Mouse (Mus musculus) midbrain, embryonic 12.5 days (tissue): ENCODE data around the gene Ccl27b. TPM values are rescaled to one million over a fixed set of nuclear protein-coding genes. Genes with fewer than 3 reads are reported as not detected.
A peak's percentile ranks its signal among the peaks of the same experiment; 100 is the strongest.
"Not testable (repeated sequence)": the region's sequence is repeated elsewhere in the genome, so short reads cannot be mapped to it uniquely, and the experiment has no call there.

Experiments used
- ATAC-seq: fragments of 200-750 bp; cut with Nextera tagmentation; 2 replicates; pipeline ENCODE4 v1.8.0; 2017; ENCODE audit warnings: low read depth, moderate TSS enrichment, moderate library complexity; ENCODE audit not compliant: low FRiP score
- H3K27ac ChIP-seq: fragments of 300-500 bp; sonication (generic); replicated peaks from 2 replicates; pipeline ENCODE4 v1.5.1; 2016; ENCODE audit warnings: mild to moderate bottlenecking
- H3K27me3 ChIP-seq: fragments of 300-500 bp; sonication (generic); 2 replicates; pipeline ENCODE4 v1.6.1; 2016; ENCODE audit warnings: mild to moderate bottlenecking
- H3K36me3 ChIP-seq: fragments of 300-500 bp; sonication (generic); 2 replicates; pipeline ENCODE4 v1.6.1; 2016
- H3K4me1 ChIP-seq: fragments of 300-500 bp; sonication (generic); 2 replicates; pipeline ENCODE4 v1.6.1; 2016
- H3K4me2 ChIP-seq: fragments of 300-500 bp; sonication (generic); replicated peaks from 2 replicates; pipeline ENCODE4 v1.6.1; 2016; ENCODE audit warnings: mild to moderate bottlenecking, moderate library complexity
- H3K4me3 ChIP-seq: fragments of 300-500 bp; sonication (generic); 2 replicates; pipeline ENCODE4 v1.5.1; 2016; ENCODE audit warnings: mild to moderate bottlenecking
- H3K9ac ChIP-seq: fragments of 300-500 bp; sonication (generic); replicated peaks from 2 replicates; pipeline ENCODE4 v1.6.1; 2016; ENCODE audit warnings: mild to moderate bottlenecking, moderate library complexity
- H3K9me3 ChIP-seq: fragments of 300-500 bp; sonication (generic); 2 replicates; pipeline ENCODE4 v1.6.1; 2016; ENCODE audit warnings: mild to moderate bottlenecking
- WGBS: fragments of 180-500 bp; shearing (Covaris S2); methylation state at CpG from one replicate; pipeline ENCODE4 v1.1.7; 2016; 5-methylcytosine and 5-hydroxymethylcytosine counted together
- polyA plus RNA-seq: library from polyadenylated mRNA; unstranded; fragments of >200 nt; fragmentation: Nextera tagmentation; extraction: Ambion mirVana; gene quantifications from 2 replicates; pipeline ENCODE4 v1.2.1, GENCODE M21; 2016

Gene Ccl27b
- not detected in 2 replicates for polyA plus RNA-seq

DNA sequence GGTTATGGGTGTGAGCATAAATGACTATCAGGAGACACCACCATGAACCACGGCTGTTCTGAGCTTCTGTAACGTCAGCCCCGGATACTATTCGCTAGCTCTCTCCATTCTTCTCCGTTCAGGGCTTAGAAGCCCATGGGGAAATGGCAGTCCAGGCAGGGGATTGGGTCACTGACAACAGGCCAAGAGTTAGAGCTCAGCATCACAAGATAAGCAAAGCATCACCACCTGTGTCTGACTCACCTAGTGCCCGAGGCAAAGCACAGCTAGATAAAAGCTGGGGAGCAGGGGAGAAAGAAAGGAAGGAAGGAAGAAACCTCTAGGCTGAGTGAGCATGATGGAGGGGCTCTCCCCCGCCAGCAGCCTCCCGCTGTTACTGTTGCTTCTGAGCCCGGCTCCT lies at the start of gene Ccl27b:
Gene Ccl27b (plus strand): TSS at position 301 of the 400 bp plus-strand sequence.
- H3K36me3 ChIP-seq, H3K9me3 ChIP-seq, H3K4me3 ChIP-seq, ATAC-seq, H3K27ac ChIP-seq, H3K4me2 ChIP-seq, H3K27me3 ChIP-seq, H3K9ac ChIP-seq, H3K4me1 ChIP-seq: not testable (repeated sequence)
- WGBS: no CpG with 5 or more reads among the region's 9 CpGs

DNA sequence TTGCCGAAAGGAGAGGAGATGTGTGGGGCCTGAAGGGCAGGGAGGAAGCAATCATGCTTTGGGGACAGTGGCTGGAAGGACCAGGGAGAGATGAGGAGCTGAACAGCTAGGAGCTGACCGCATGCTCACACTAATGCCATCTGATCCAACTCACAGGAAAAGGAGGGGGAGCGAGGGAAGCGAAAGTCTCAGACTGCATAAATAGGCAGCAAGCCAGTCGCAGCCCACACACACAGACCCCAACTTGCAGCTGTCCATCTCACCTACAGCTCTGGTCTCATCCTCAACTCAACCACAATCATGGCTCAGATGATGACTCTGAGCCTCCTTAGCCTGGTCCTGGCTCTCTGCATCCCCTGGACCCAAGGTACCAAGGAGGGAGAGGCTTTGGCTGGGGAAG lies 43.2 kb upstream of the Ccl27b start, which contains the start of gene Gm10591:
Gene Gm10591 (plus strand): TSS at position 301 of the 400 bp plus-strand sequence.
- not testable (repeated sequence) for H3K27ac ChIP-seq, H3K27me3 ChIP-seq, H3K36me3 ChIP-seq, H3K4me2 ChIP-seq, H3K9ac ChIP-seq, H3K4me3 ChIP-seq, ATAC-seq, H3K4me1 ChIP-seq, H3K9me3 ChIP-seq
- no CpG with 5 or more reads among the region's 5 CpGs for WGBS

DNA sequence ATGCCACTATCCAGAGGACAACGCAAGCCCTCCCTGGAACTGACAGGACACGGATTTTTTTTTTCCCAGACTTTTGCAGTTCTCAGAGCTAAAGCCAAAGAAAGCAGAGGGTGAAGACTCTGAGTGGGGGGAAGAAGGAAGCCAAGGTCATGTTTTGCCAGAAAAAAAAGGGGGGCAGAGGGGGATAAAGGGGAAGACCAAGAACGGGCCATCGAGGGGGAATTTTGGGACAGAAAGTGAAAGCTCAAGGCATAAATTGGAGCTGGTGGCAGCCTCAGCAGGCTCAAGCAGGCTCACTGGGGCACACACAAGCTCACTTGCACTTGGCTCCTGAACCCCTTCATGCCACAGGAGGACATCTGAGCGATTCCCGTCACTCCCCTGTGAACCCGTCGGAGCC lies 25.6 kb upstream of the Ccl27b start, which contains the start of gene Gm2564:
Gene Gm2564 (plus strand): TSS at position 301 of the 400 bp plus-strand sequence.
- H3K9ac ChIP-seq, H3K9me3 ChIP-seq, H3K27ac ChIP-seq, H3K36me3 ChIP-seq, ATAC-seq, H3K4me3 ChIP-seq, H3K4me2 ChIP-seq, H3K27me3 ChIP-seq, H3K4me1 ChIP-seq: not testable (repeated sequence)
- no CpG with 5 or more reads among the region's 8 CpGs for whole genome bisulfite sequencing

DNA sequence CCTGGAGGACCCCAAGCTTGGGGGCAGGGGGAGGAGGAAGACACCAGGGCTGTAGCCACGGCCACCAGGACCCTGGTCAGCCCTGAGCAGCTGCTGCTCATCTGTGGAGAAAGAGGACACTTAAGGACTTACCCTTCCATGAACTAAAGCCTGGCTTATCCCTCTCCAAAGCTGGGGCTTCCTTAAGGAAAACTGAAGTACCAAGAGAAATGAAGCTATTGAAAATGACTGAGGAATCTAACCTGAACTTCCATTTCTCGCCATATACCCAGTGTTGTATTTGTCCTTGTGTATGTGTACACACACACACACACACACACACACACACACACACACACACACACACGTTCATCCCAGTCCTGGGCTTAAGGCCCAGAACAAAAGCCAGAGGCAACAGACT lies 6.7 kb downstream of the Ccl27b start, which contains the start of gene Il11ra2:
Gene Il11ra2 (minus strand): TSS at position 101 of the 400 bp plus-strand sequence.
- no CpG with 5 or more reads among the region's 3 CpGs for WGBS

DNA sequence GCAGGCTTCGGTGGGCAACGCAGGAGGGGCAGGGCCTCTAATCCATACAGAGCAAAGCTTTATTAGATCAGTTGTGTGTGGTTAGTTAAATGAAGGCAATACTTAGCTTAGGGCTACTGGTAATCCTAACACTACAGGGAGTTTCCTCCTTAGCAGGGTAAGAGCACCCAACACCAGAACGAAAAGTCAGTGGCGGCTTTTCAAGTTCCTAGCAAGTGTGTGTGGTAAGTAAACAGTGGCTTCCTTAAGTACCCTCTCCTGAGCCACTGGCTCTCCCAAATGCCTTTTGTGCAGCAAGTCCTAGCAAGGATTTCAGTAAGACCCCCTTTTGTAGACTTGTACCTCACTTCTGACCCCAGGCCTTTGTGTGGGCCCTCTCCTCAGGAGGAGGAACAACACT lies 20.4 kb downstream of the Ccl27b start:
- H3K4me1 ChIP-seq, H3K9me3 ChIP-seq, H3K9ac ChIP-seq, H3K27ac ChIP-seq, H3K4me2 ChIP-seq, H3K36me3 ChIP-seq, H3K4me3 ChIP-seq, ATAC-seq, H3K27me3 ChIP-seq: not testable (repeated sequence)
- WGBS: no CpG with 5 or more reads among the region's 4 CpGs

More for the DNA sequence above, 6.7 kb downstream of the Ccl27b start, which contains the start of gene Il11ra2:
- H3K9ac ChIP-seq, H3K4me3 ChIP-seq, H3K27me3 ChIP-seq, ATAC-seq, H3K4me1 ChIP-seq, H3K4me2 ChIP-seq, H3K9me3 ChIP-seq, H3K27ac ChIP-seq, H3K36me3 ChIP-seq: not testable (repeated sequence)

DNA sequence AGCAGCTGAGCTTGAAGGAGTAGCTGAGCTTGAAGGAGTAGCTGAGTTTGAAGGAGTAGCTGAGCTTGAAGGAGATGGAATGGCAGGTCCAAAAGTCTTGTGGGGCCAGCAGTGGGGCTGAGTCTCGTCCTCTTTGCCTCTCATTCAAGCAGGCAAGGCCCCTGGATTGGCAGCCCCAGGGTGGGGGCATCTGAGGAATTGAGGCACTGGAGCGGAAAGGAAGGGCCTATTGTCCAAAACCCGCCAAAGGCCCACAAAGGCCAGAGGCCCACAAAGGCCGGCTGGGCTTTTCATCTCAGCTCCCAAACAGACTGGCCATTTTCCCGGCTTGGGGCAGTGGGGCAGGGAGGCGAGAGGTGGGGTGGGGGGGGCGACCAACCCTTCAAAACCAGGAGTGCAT lies 24.3 kb downstream of the Ccl27b start:
- not testable (repeated sequence) for H3K36me3 ChIP-seq, H3K27me3 ChIP-seq, H3K4me3 ChIP-seq, H3K9me3 ChIP-seq, H3K4me1 ChIP-seq, H3K9ac ChIP-seq, H3K4me2 ChIP-seq, H3K27ac ChIP-seq
- no CpG with 5 or more reads among the region's 7 CpGs for WGBS
- peak; percentile 24; the same call in 1 of the 2 replicates for ATAC-seq

DNA sequence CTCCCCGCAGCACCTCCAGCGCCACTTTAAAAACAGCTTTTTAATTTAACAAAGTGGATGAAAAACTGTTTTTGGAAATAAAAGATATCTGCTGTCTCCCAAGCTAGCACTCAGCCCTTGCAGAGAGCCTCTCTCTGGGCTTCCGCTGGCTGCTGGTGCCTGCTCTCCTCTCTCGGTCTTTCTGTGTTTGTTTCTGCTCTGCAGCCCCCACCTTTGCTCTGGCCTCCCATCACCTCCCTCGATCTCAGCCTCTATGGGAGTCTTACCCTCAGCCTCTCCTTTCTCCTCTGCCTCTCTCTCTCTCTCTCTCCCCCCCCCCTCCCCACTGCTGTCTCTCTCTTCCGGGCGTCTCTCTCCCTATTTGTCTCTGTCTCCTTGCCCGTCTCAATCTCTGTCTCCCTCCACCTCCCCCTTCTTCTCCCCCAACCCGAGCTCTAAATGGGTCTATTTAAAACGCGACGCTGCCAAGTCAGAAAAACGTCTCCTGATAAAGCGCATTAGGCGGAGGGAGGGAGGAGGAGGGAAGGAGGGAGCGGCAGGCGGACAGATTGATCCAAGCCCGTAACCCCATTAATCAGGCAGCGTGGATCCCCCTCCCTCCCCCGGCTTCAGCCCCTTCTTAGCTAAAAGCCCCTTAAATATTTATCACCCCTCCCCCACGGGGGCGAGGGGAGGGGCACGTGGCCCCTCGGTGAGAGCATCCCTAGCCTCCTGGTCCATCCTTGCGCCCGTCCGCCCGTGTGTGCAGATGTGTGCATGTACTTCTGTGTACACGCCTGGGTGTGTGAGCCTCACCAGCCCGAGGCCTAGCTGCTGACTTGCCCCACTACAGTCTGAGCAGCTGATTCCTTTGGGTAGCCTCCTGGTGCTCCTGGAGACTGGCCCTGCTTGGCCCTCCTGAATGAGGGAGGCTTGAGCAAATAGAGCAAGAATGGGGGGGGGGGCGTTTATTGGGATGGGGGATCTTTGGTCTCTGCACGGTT lies 25.6 kb downstream of the Ccl27b start:
- ATAC-seq: peak; percentile 65; the same call in 1 of the 2 replicates
- not testable (repeated sequence) for H3K27ac ChIP-seq, H3K9ac ChIP-seq, H3K9me3 ChIP-seq, H3K4me1 ChIP-seq, H3K4me3 ChIP-seq, H3K4me2 ChIP-seq, H3K36me3 ChIP-seq, H3K27me3 ChIP-seq
- WGBS: no CpG with 5 or more reads among the region's 32 CpGs

DNA sequence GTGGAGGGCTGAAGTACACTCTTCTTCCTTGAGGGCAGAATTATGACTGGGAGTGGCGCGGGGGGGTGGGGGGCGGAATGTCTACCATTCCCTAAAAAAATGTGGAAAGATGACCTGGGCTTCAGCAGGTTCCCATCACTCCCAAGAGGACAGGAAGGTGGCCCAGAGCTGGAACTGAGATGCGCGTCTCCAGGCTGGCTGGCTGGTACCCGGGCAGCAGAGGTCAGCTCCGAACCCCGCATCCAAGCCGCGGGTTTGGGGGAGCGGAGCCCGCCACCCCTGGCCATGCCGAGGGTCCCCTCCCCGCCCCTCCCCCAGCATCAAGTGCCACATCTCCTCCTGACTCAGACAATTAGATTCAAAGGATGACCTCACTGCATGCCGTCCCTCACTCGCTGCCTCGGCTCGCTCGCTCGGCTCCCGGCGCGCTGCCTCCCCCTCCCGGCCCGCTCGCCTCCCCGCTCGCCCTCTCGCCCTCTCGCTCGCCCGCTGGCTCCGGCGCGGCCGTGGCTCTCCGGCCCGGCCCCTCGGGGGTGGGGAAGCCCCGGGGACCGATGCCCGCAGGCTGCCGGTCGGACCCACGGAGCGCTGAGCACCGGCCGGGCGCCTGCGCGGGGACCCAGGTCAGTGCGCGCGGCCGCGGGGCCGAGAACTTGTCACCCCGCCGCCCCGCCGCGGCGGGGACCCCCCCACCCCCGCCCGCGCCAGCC lies 26.6 kb downstream of the Ccl27b start:
- no CpG with 5 or more reads among the region's 66 CpGs for WGBS

DNA sequence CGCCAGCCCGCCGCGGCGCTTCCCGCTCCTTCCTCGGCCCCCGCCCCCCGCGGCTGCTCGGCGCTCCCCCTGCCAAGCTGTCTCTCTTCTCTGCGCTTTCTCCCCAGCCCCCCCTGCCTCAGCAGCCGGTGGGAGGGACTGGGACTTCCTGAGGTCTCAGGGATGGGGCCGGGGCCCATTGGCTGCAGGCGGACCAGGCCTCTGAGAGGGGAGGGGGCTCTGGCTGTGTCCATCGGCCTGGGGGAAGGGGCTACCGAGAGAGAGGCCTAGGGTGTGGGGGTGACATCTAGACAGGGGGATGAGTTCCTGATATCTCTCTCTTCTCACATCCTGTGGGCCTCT lies 27.1 kb downstream of the Ccl27b start:
- not testable (repeated sequence) for H3K36me3 ChIP-seq, H3K27me3 ChIP-seq, H3K27ac ChIP-seq, H3K9me3 ChIP-seq, H3K4me2 ChIP-seq, H3K4me3 ChIP-seq, H3K4me1 ChIP-seq, H3K9ac ChIP-seq
- peak; percentile 74; the same call in 1 of the 2 replicates for ATAC-seq
- WGBS: no CpG with 5 or more reads among the region's 18 CpGs

More for the DNA sequence above, 26.6 kb downstream of the Ccl27b start:
- H3K4me3 ChIP-seq, H3K27me3 ChIP-seq, H3K9ac ChIP-seq, H3K27ac ChIP-seq, H3K9me3 ChIP-seq, H3K4me2 ChIP-seq, H3K4me1 ChIP-seq, H3K36me3 ChIP-seq: not testable (repeated sequence)
- ATAC-seq: peak; percentile 69

Other genes with a start within 250 kb of the Ccl27b start
- gene Gm21586, start 215.9 kb upstream of the Ccl27b start, polyA plus RNA-seq: not detected in 2 replicates
- gene Gm2163, start 188.5 kb upstream of the Ccl27b start, polyA plus RNA-seq: 0.10 TPM in 1 of 2 replicates, not detected in the other
- not detected in 2 replicates for gene Fam205a2, start 127.1 kb upstream of the Ccl27b start, polyA plus RNA-seq
- gene Gm10591, start 43.1 kb upstream of the Ccl27b start, polyA plus RNA-seq: not detected in 2 replicates
- gene Gm2564, start 25.5 kb upstream of the Ccl27b start, polyA plus RNA-seq: not detected in 2 replicates
- not detected in 2 replicates for gene Il11ra2, start 6.6 kb downstream of the Ccl27b start, polyA plus RNA-seq
- gene 4930578G10Rik, start 80.3 kb downstream of the Ccl27b start, polyA plus RNA-seq: 1.8 and 2.4 TPM in 2 replicates
- 0.38 and 0.52 TPM in 2 replicates for gene Ccl19, start 101.3 kb downstream of the Ccl27b start, polyA plus RNA-seq
- gene Ccl21a, start 118.7 kb downstream of the Ccl27b start, polyA plus RNA-seq: 0.73 and 1.1 TPM in 2 replicates
- gene Fam205a1, start 198.6 kb downstream of the Ccl27b start, polyA plus RNA-seq: 0.09 and 0.26 TPM in 2 replicates
- gene Gm12394, start 201.5 kb downstream of the Ccl27b start, polyA plus RNA-seq: 0.32 and 0.47 TPM in 2 replicates
- 2.3 and 3.0 TPM in 2 replicates for gene Fam205c, start 219.0 kb downstream of the Ccl27b start, polyA plus RNA-seq